Mouse (Mus musculus) hindbrain, embryonic 15.5 days (tissue): ENCODE results near the gene Syce2. TPM values are rescaled to one million over a fixed set of nuclear protein-coding genes. Genes with fewer than 3 reads are reported as not detected.

ENCODE experiments used
- ATAC-seq: fragments of 200-750 bp; cut with Nextera tagmentation; 2 replicates; pipeline ENCODE4 v1.8.0; 2017; ENCODE audit warnings: low read depth, moderate number of reproducible peaks, moderate TSS enrichment; ENCODE audit not compliant: low FRiP score
- H3K27ac ChIP-seq: fragments of 300-500 bp; sonication (generic); replicated peaks from 2 replicates; pipeline ENCODE4 v1.5.1; 2015; ENCODE audit warnings: mild to moderate bottlenecking, inconsistent platforms
- H3K27me3 ChIP-seq: fragments of 300-500 bp; sonication (generic); 2 replicates; pipeline ENCODE4 v1.6.1; 2015; ENCODE audit warnings: control low read depth, inconsistent platforms
- H3K36me3 ChIP-seq: fragments of 300-500 bp; sonication (generic); 2 replicates; pipeline ENCODE4 v1.6.1; 2015; ENCODE audit warnings: control low read depth, inconsistent platforms
- H3K4me1 ChIP-seq: fragments of 300-500 bp; sonication (generic); replicated peaks from 2 replicates; pipeline ENCODE4 v1.6.1; 2015; ENCODE audit warnings: control low read depth, inconsistent platforms
- H3K4me2 ChIP-seq: fragments of 300-500 bp; sonication (generic); 2 replicates; pipeline ENCODE4 v1.6.1; 2015; ENCODE audit warnings: moderate library complexity, mild to moderate bottlenecking, inconsistent platforms
- H3K4me3 ChIP-seq: fragments of 300-500 bp; sonication (generic); 2 replicates; pipeline ENCODE4 v1.5.1; 2015; ENCODE audit warnings: mild to moderate bottlenecking, inconsistent platforms
- H3K9ac ChIP-seq: fragments of 300-500 bp; sonication (generic); 2 replicates; pipeline ENCODE4 v1.6.1; 2015; ENCODE audit warnings: inconsistent platforms
- H3K9me3 ChIP-seq: fragments of 300-500 bp; sonication (generic); 2 replicates; pipeline ENCODE4 v1.6.1; 2016; ENCODE audit warnings: control low read depth, inconsistent platforms
- WGBS: fragments of 180-500 bp; shearing (Covaris S2); methylation state at CpG from one replicate; pipeline ENCODE4 v1.1.7; 2015; 5-methylcytosine and 5-hydroxymethylcytosine counted together
- polyA plus RNA-seq: library from polyadenylated mRNA; unstranded; fragments of >200 nt; fragmentation: Nextera tagmentation; extraction: Ambion mirVana; gene quantifications from 2 replicates; pipeline ENCODE4 v1.2.1, GENCODE M21; 2015

The Syce2 gene
- polyA plus RNA-seq, 1 experiment from 2014 or later = 37.3 TPM

DNA sequence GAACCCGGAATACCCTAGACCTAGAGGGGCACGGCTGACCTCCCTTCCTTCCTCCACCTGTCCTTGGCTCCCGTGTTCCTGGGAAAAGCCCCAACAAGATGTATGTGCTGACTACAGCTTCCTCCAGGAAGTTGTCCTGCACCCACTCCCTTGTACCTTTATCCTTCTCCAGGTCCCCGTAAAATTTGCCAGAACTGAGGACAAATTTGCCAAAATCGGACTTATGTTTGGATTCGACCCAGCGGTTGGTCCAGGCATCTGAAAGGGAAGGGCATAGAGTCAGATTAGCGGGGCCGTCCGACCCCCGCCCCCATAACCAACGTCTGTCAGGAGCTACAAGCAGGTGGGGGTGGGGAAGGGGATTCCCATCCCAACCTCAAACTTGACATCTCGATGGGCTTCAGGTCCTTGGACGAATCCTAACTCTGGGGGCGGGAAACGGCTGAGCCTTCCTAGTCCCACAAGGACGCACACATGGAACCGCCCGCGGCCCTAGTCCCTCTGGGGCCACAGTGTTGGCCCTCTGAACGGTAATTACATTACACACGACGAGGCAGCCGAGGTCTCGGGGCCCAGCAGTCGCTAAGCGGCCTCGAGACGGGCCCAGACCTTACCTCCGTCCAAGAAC, 25.7 kb upstream of the Syce2 start:
- H3K27me3 ChIP-seq = no peaks in the 10 kb centered on the region
- H3K27ac ChIP-seq = peak overlapping the region; percentile 89
- peak overlapping the region; percentile 94 for H3K9ac ChIP-seq
- peak overlapping the region; percentile 64 for H3K4me2 ChIP-seq
- H3K4me1 ChIP-seq = peaks cover 39% of the 10 kb centered on the region
- H3K9me3 ChIP-seq = no peaks in the 10 kb centered on the region
- under 1% methylated on average over 30 of the region's 30 CpGs for WGBS
- no peak; the same call in none of the 2 replicates for ATAC-seq
- H3K36me3 ChIP-seq = peaks cover 40% of the 10 kb centered on the region
- peak overlapping the region; percentile 86 for H3K4me3 ChIP-seq

DNA sequence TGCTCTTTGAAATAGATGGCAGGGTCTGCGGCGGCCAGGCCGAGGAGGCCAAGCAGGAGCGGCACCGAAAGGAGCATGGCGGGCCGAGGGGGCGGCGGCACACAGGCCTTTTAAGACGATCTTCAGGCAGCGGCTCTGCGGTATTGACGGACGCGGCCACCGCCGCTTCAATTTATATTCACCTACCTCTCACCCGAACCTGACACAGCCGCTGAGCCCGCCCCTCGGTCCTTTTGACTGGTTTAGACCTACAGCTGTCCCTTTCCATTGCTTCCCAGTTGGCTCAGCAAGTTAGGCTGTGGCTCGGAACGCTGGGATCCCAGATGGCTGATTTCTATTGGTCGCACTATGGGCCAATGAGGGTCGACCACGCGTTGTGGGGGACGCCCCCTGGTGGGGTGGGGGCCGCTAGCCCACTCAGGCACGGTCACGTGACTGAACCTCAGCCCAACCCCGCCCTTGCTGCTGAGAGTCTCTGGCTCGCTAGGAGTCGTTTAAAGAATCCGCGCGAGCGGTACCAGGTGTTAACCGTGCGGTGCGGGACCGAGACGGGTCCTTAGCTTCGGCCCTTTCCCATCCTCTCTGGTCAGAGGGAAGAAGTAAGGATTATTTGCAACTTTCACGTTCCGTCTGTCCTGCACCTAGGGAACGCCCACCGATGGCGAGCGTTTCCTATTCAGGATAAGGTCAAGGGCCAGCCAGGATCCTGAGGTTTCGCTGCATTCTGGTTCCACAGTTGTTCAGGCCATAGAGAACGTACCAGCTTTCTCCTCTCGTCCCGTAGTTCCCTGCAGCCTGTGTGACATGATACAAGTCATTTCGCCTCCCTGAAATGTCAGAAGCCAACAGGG, 25.0 kb upstream of the Syce2 start, which contains the start of gene Calr:
Gene Calr, minus strand, starts transcription at position 213 of the 851 bp plus-strand sequence.
- Histone ChIP-seq H3K4me1 (peaks cover 39% of the 10 kb centered on the region), H3K4me3 (peak within 1 kb of the TSS; percentile 86), H3K36me3 (peaks cover 33% of the 10 kb centered on the region), H3K9ac (peak within 1 kb of the TSS; percentile 94), H3K27me3 (no peaks in the 10 kb centered on the region), H3K4me2 (peak within 1 kb of the TSS; percentile 78), H3K9me3 (no peaks in the 10 kb centered on the region), H3K27ac (peak within 1 kb of the TSS; percentile 89)
- WGBS = under 1% methylated on average over 55 of the region's 55 CpGs
- ATAC-seq = peak; percentile 99

DNA sequence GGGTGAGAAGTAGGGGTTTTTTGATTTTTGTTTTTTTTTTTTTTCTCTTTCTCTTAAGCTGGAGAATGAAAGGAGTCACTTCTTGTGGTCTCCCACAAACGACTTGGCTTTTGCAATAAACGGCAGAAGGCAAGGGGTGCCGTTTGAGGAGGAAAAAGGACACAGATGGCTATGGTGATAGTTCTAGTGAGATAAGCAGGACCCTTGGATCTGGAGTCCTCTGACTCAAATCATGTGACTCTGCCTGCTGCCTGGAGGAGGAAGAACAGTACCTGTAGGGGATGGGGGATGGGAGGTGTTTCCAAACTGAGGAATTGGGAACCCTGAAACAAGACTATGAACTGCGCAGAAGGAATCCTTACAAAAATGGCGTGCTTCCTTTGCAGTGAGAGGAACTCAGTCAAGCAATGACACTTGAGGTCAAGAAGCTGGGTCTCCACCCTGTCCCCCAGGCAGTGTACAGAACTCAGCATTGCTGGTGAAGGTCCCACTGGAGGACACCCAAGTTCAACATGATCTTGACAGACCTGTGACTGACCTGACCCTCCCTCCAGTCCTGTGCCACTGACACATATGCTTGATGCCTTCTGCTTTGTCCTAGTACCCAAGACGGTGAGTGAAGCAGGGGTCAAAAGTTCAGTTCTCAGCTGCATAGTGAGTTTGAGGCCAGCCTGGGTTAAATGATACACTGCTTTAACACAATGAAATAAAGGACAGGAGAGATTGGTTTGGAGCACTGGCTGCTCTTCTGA, 24.1 kb upstream of the Syce2 start:
- H3K36me3 ChIP-seq = peaks cover 24% of the 10 kb centered on the region
- H3K27me3 ChIP-seq = no peaks in the 10 kb centered on the region
- WGBS = 43% methylated on average over 6 of the region's 6 CpGs
- H3K4me1 ChIP-seq = peaks cover 33% of the 10 kb centered on the region
- H3K9me3 ChIP-seq = no peaks in the 10 kb centered on the region
- no peak for ATAC-seq
- peak overlapping the region; percentile 86 for H3K4me3 ChIP-seq
- H3K27ac ChIP-seq = peak overlapping the region; percentile 89
- peak overlapping the region; percentile 69 for H3K9ac ChIP-seq
- H3K4me2 ChIP-seq = peak overlapping the region; percentile 78

DNA sequence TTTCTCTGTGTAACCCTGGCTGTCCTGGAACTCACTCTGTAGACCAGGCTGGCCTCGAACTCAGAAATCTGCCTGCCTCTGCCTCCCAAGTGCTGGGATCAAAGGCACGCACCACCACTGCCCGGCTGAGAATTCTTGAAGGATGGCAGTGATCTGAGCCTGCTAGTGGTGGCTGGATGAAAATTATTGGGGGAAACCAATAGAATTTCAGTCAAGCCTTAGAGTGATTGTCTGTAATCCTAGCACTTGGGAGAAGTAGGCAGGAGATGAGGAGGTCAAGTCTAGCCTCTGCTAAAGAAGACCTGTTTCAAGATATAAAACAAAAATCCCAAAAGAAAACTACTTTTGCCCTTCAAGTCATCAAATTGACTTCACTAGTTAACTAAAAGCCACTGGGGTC, 15.5 kb upstream of the Syce2 start:
- Histone ChIP-seq H3K4me2 (no peak overlapping the region), H3K9ac (no peak overlapping the region), H3K9me3 (no peaks in the 10 kb centered on the region), H3K4me3 (peak overlapping the region; percentile 76; the same call in 1 of the 2 replicates), H3K36me3 (peaks cover 22% of the 10 kb centered on the region), H3K4me1 (peaks cover 21% of the 10 kb centered on the region), H3K27ac (no peak overlapping the region), H3K27me3 (no peaks in the 10 kb centered on the region)
- peak; percentile 36 for ATAC-seq
- 95% methylated on average over 3 of the region's 3 CpGs for WGBS

DNA sequence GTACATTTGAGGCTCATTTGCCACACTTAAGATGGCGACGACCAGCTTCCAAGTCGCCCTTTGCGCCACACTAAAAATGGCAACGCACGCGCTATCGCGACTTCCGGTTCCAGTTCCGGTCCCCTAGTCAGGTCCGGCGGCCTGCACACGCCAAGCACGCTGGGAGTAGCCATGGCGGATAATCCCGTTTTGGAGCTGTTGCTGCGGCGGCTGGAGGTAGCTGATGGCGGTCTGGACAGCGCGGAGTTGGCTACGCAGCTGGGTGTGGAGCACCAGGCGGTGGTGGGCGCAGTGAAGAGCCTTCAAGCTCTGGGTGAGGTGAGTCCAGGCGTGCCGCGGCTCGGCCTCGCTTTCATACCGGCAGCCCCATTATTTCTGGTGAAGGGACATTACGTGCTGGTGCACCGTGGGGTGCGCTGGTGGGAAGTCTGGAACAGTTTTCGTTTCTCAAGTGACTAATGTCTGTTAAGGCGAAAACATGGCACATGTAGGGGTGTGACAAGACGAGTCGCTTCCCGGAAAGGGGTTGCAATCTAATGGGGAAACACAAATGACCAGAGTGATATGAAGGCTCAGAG, 15.0 kb upstream of the Syce2 start, which contains the start of gene Farsa:
Gene Farsa, plus strand, starts transcription at position 126 of the 578 bp plus-strand sequence.
- H3K27ac ChIP-seq = peak within 1 kb of the TSS; percentile 79
- ATAC-seq = peak; percentile 94
- no peaks in the 10 kb centered on the region for H3K27me3 ChIP-seq
- H3K36me3 ChIP-seq = peaks cover 27% of the 10 kb centered on the region
- H3K9me3 ChIP-seq = no peaks in the 10 kb centered on the region
- H3K9ac ChIP-seq = peak within 1 kb of the TSS; percentile 83
- H3K4me2 ChIP-seq = peak within 1 kb of the TSS; percentile 82
- peak within 1 kb of the TSS; percentile 76 for H3K4me3 ChIP-seq
- H3K4me1 ChIP-seq = peaks cover 21% of the 10 kb centered on the region
- under 1% methylated on average over 39 of the region's 39 CpGs for WGBS

DNA sequence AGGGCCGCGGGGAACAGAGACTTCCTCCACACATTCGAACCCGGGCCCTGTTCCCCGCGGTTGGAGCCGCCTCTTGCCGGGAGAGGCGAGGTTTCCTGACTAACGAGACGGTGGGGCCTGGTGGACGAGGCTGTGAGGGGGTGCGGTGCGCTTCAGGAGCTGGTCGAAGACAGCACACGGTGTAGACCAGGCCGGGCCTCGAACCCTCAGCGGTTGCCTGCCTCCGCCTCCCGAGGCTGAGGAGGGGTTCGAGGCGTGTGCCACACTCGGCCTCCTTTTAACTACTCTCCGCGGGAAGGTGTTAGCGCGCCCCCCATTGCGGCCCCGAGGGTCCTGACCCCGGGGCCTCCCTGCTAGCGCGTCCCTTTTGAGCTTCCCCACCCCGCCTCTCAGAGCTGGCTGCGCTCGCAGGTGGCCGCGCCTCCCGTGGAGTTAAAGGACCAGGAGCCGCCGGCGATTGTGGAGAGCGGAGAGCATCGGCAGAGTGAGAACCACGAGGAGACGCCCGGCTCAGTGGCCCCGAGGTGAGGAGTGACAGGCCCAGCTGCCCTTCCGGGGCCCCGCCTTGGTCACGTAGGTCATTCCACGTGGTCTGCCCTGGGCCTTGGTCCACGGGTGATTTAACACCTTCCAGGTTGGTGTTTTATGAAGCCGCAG, 526 bp downstream of the Syce2 start:
- Histone ChIP-seq H3K4me3 (peak overlapping the region; percentile 45), H3K4me2 (peak overlapping the region; percentile 93), H3K9me3 (no peaks in the 10 kb centered on the region), H3K36me3 (peaks cover 14% of the 10 kb centered on the region), H3K9ac (peak overlapping the region; percentile 37), H3K27ac (no peak overlapping the region), H3K4me1 (peaks cover 12% of the 10 kb centered on the region), H3K27me3 (no peaks in the 10 kb centered on the region)
- WGBS = 3% methylated on average over 54 of the region's 54 CpGs
- ATAC-seq = peak; percentile 79

DNA sequence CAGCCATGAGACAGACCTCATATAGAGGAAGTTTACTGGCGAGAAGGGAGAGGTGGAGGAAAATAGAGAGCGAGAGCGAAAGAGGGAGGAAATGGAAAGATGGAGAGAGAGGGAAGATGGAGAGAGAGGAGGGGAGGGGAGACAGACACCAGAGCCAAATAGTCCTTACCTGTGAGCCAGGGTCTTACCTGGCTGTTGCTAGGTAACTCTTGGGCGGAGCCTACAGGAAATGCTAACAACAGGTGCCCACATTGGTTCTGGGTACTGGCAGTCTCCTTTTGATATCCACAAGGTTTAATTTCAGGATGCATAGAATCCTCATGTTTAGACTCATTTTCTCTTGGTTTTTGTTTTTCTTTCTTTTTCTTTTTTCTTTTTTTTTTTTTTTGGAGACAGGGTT, 1.1 kb downstream of the Syce2 start:
- ATAC-seq = no peak
- Histone ChIP-seq H3K4me3 (peak overlapping the region; percentile 45), H3K9ac (no peak overlapping the region), H3K4me2 (peak overlapping the region; percentile 93), H3K4me1 (peaks cover 12% of the 10 kb centered on the region), H3K9me3 (no peaks in the 10 kb centered on the region), H3K27ac (no peak overlapping the region), H3K27me3 (no peaks in the 10 kb centered on the region), H3K36me3 (peaks cover 8% of the 10 kb centered on the region)
- 78% methylated on average over 4 of the region's 4 CpGs for WGBS

DNA sequence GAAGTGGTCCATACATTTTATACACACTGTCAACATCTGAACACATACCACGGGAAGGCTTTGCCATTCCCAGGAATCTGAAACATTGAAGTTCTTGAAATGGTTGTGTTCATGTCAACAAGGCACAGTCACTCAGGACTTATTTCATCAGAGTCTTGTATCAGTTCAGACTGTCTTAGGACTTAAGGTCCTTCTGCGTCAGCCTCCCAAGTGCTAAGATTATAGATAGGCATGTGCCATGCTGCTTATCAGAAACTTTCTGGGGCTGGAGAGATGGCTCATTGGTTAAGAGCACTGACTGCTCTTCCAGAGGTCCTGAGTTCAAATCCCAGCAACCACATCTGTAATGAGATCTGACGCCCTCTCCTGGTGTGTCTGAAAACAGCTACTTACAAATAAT, 2.4 kb downstream of the Syce2 start:
- H3K9me3 ChIP-seq = no peaks in the 10 kb centered on the region
- no peak overlapping the region for H3K27ac ChIP-seq
- no peaks in the 10 kb centered on the region for H3K27me3 ChIP-seq
- ATAC-seq = no peak
- H3K36me3 ChIP-seq = no peaks in the 10 kb centered on the region
- H3K4me2 ChIP-seq = no peak overlapping the region
- no peak overlapping the region for H3K9ac ChIP-seq
- WGBS = 90% methylated on average over 3 of the region's 3 CpGs
- H3K4me1 ChIP-seq = peaks cover 12% of the 10 kb centered on the region
- H3K4me3 ChIP-seq = no peak overlapping the region

DNA sequence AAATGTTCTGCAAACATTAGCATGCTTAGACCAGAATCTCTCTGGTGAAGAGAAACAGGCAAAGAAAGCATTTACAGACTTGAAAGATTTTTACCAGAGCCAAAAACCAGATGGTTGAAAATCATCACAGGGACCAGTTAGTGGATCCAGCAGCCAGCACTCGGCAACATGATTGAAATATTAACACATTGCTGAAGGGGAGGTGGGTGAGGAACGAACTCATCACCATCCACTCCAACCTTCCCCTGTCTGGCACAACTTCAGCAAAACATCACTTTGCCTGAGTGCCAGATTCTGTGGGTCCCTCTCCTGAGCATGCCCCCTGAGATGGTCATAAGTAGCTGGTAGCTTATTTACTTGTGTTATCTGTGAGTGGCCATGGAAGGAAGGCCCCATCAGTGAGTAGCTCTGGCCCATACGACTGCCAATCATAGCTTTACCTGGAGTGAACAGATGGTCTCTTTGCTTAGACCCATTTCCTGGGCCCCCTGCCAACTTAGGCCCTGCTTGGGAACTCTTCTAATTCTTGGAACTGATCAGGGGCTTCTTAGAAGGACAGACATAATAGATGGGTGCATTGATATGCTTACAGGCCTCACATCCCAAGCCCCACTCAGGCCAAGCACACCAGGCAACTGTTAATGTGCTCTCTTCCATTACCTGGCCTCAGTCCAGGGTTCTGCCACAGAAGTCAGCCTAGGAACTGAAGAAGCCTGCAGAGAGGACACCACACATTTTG, 5.6 kb downstream of the Syce2 start:
- H3K27me3 ChIP-seq = no peaks in the 10 kb centered on the region
- H3K9me3 ChIP-seq = no peaks in the 10 kb centered on the region
- H3K27ac ChIP-seq = peak overlapping the region; percentile 49; the same call in 1 of the 2 replicates
- H3K4me3 ChIP-seq = no peak overlapping the region
- H3K36me3 ChIP-seq = no peaks in the 10 kb centered on the region
- H3K4me2 ChIP-seq = no peak overlapping the region
- H3K9ac ChIP-seq = no peak overlapping the region
- ATAC-seq = peak; percentile 79
- H3K4me1 ChIP-seq = peaks cover 4% of the 10 kb centered on the region
- WGBS = 61% methylated on average over 3 of the region's 3 CpGs

DNA sequence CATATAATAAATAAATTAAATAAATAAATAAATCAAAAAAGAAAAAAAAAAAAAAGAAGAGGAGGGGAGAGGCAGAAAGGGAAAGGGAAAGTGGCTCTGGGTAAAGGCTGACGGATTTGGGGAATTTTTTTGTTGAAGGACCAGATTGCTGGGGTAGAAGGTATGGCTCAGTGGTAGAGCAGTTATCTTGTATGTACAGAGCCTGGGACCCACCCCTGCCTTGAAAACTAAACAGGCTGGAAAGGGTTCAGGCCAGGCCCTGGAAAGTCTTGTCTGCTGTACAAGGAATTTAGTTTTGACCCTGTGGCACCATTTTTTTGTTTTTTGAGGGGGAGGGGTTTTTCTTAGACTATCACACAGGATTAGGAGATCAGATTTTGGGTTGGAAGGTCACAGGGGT, 7.0 kb downstream of the Syce2 start:
- Histone ChIP-seq H3K4me1 (no peaks in the 10 kb centered on the region), H3K9me3 (no peaks in the 10 kb centered on the region), H3K9ac (no peak overlapping the region), H3K36me3 (no peaks in the 10 kb centered on the region), H3K27me3 (no peaks in the 10 kb centered on the region), H3K27ac (no peak overlapping the region), H3K4me2 (no peak overlapping the region), H3K4me3 (no peak overlapping the region)
- ATAC-seq = no peak
- 82% methylated on average over 1 of the region's 1 CpGs for WGBS

DNA sequence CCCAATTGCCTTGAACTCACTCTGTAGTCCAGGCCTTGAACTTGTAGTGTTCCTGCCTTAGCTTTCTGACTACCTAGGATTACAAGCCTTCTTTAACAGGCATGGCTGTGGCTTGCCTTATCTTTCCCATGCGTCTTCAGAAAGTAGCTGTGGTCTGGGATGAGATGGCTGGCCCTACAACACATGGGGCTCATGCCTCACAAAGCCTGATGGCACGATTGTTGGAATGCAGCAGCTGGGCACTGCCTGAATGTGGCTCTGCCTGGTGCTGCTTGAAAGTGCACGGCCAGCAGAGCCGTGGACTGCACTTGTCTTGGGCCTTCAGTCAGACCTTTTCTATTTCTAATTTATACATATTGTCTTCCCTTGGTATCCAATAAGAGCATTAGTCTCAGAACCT, 12.8 kb downstream of the Syce2 start:
- H3K4me1 ChIP-seq = no peaks in the 10 kb centered on the region
- no peak overlapping the region for H3K9ac ChIP-seq
- 88% methylated on average over 4 of the region's 4 CpGs for WGBS
- peaks cover 28% of the 10 kb centered on the region for H3K36me3 ChIP-seq
- no peak overlapping the region for H3K4me2 ChIP-seq
- no peaks in the 10 kb centered on the region for H3K9me3 ChIP-seq
- H3K27me3 ChIP-seq = no peaks in the 10 kb centered on the region
- ATAC-seq = no peak
- H3K27ac ChIP-seq = no peak overlapping the region
- H3K4me3 ChIP-seq = no peak overlapping the region
